Mouse (Mus musculus): ENCODE results near the gene Vmn1r232. TPM values are rescaled to one million over a fixed set of nuclear protein-coding genes. Genes with fewer than 3 reads are reported as not detected.

Vmn1r232 gene
- not detected in 2 replicates for polyA plus RNA-seq (2012; ENCODE audit: insufficient read depth, insufficient read length, low replicate concordance, missing spikeins)

DNA sequence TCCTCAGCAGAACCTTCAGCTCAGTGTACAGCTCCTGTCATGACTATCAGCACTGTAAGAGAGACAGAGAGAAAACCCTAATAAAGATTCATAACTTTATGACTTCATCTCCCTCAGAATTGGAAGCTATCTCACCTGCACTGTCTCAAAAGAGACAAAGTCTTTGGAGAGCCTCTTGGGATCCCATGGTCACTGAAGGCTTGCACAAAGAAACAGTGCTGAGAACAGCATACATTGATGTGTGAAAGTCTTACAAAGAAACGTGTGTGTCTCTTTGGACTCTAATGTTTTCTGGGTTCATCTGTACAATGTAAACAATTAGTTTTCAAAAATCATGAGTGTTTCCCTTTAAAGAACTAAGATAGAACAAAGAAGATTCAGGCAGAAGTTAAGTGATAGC is at the start of gene Vmn1r232:
TSS of gene Vmn1r232 (minus strand) at position 101 of the 400 bp plus-strand sequence.
- 41% methylated on average over 1 of the region's 1 CpGs for WGBS
- TF ChIP-seq CTCF (IDR thresholded peaks at IDR 0.05; ENCODE audit: insufficient read depth, low read depth, low read length) (no peak), POLR2A (IDR thresholded peaks at IDR 0.05; ENCODE audit: insufficient read depth, low read depth, low read length) (no peak)
- no peak within 1 kb of the TSS for H3K27ac ChIP-seq (ENCODE audit: insufficient read depth, low read depth, low read length)
- H3K4me1 ChIP-seq (ENCODE audit: control insufficient read depth, insufficient read depth, low read length): no peaks in the 10 kb centered on the region
- H3K4me3 ChIP-seq (ENCODE audit: insufficient read depth, low read depth, low read length): no peak within 1 kb of the TSS

- Histone ChIP-seq H3K4me3 (ENCODE audit: insufficient read depth, low read depth, low read length) (no peak overlapping the region), H3K27ac (ENCODE audit: insufficient read depth, low read depth, low read length) (no peak overlapping the region), H3K4me1 (ENCODE audit: control insufficient read depth, insufficient read depth, low read length) (no peaks in the 10 kb centered on the region)
- TF ChIP-seq POLR2A (IDR thresholded peaks at IDR 0.05; ENCODE audit: insufficient read depth, low read depth, low read length) (no peak), CTCF (IDR thresholded peaks at IDR 0.05; ENCODE audit: insufficient read depth, low read depth, low read length) (no peak)
These were observed 47.2 kb upstream of the Vmn1r232 start for GRCm38 (mm10) chr17:20966681-20967080.

GRCm38 (mm10) chr17:20965421-20965820 is 45.9 kb upstream of the Vmn1r232 start:
- no peak for TF ChIP-seq CTCF (IDR thresholded peaks at IDR 0.05; ENCODE audit: insufficient read depth, low read depth, low read length)
- no peak for TF ChIP-seq POLR2A (IDR thresholded peaks at IDR 0.05; ENCODE audit: insufficient read depth, low read depth, low read length)
- Histone ChIP-seq H3K4me1 (ENCODE audit: control insufficient read depth, insufficient read depth, low read length) (no peaks in the 10 kb centered on the region), H3K4me3 (ENCODE audit: insufficient read depth, low read depth, low read length) (no peak overlapping the region), H3K27ac (ENCODE audit: insufficient read depth, low read depth, low read length) (no peak overlapping the region)
- 89% methylated on average over 4 of the region's 4 CpGs for WGBS

DNA sequence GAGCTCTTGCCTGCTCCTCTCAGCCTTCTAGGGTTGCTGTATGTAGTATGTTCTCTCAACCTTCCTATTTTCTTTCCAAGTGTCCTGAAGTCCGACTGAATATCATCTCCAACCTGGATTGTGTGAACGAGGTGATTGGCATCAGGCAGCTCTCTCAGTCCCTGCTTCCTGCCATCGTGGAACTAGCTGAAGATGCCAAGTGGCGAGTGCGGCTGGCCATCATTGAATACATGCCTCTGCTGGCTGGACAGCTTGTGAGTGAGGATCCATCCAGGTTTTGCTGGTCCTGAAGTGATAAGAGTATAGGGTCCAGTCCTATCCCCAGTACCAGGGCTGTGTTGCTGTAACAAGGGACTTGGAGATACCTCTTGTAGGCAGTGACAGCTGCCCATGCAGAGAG is 40.9 kb upstream of the Vmn1r232 start:
- H3K4me1 ChIP-seq (ENCODE audit: control insufficient read depth, insufficient read depth, low read length): no peaks in the 10 kb centered on the region
- TF ChIP-seq CTCF (IDR thresholded peaks at IDR 0.05; ENCODE audit: insufficient read depth, low read depth, low read length) (no peak), POLR2A (IDR thresholded peaks at IDR 0.05; ENCODE audit: insufficient read depth, low read depth, low read length) (no peak)
- no peak overlapping the region for H3K27ac ChIP-seq (ENCODE audit: insufficient read depth, low read depth, low read length)
- no peak overlapping the region for H3K4me3 ChIP-seq (ENCODE audit: insufficient read depth, low read depth, low read length)
- 93% methylated on average over 5 of the region's 5 CpGs for WGBS

DNA sequence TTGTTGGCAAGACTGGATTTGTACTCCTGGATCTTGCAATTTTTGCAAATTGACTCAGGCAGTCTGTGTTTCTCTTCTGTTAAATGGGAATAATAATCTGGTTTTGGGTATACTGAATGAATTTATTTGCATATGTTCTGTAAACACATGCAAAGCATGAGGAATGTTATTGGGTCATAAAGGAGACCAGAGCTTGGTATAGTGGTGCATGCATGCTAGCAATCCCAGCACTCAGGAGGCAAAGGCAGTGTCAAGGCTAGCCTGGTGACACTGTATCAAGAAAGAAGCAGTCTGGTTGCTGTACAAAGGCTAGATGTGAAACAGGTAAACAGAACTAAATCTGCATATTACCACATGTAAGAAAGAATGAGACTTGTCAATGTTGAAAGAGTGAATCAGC is 27.1 kb upstream of the Vmn1r232 start:
- Histone ChIP-seq H3K4me3 (ENCODE audit: insufficient read depth, low read depth, low read length) (no peak overlapping the region), H3K27ac (ENCODE audit: insufficient read depth, low read depth, low read length) (no peak overlapping the region), H3K4me1 (ENCODE audit: control insufficient read depth, insufficient read depth, low read length) (no peaks in the 10 kb centered on the region)
- no peak for TF ChIP-seq CTCF (IDR thresholded peaks at IDR 0.05; ENCODE audit: insufficient read depth, low read depth, low read length)
- TF ChIP-seq POLR2A (IDR thresholded peaks at IDR 0.05; ENCODE audit: insufficient read depth, low read depth, low read length): no peak

DNA sequence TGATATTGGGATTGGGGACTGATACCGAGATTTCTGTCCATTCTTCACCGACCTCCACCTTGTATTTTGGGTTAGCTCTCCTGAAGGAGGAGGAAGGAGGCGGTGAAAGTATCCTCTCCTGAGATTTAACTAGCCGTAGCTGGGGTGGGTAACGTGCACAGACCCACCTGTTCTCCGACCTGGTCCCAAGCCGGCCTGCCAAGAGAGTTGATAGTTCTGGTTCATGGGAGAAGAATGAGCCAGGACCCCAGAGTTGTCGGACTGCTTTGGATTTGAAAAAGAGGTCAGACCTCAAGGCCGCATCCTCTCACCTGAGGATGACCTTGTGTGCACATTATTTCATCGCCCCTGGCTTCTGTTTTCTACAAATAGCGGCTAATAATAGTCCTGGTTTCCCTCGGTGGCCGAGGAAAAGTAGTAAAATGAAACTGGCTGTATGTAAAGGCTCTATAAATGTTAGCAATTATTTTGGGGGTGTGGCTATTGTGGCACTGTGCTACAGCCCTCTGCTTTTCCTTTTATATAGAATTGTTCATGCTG is 26.6 kb upstream of the Vmn1r232 start:
- Histone ChIP-seq H3K4me1 (ENCODE audit: control insufficient read depth, insufficient read depth, low read length) (no peaks in the 10 kb centered on the region), H3K27ac (ENCODE audit: insufficient read depth, low read depth, low read length) (peak overlapping the region; percentile 99), H3K4me3 (ENCODE audit: insufficient read depth, low read depth, low read length) (peak overlapping the region; percentile 92)
- whole genome bisulfite sequencing: 0% methylated on average over 13 of the region's 13 CpGs
- TF ChIP-seq POLR2A (IDR thresholded peaks at IDR 0.05; ENCODE audit: insufficient read depth, low read depth, low read length) (no peak), CTCF (IDR thresholded peaks at IDR 0.05; ENCODE audit: insufficient read depth, low read depth, low read length) (no peak)

DNA sequence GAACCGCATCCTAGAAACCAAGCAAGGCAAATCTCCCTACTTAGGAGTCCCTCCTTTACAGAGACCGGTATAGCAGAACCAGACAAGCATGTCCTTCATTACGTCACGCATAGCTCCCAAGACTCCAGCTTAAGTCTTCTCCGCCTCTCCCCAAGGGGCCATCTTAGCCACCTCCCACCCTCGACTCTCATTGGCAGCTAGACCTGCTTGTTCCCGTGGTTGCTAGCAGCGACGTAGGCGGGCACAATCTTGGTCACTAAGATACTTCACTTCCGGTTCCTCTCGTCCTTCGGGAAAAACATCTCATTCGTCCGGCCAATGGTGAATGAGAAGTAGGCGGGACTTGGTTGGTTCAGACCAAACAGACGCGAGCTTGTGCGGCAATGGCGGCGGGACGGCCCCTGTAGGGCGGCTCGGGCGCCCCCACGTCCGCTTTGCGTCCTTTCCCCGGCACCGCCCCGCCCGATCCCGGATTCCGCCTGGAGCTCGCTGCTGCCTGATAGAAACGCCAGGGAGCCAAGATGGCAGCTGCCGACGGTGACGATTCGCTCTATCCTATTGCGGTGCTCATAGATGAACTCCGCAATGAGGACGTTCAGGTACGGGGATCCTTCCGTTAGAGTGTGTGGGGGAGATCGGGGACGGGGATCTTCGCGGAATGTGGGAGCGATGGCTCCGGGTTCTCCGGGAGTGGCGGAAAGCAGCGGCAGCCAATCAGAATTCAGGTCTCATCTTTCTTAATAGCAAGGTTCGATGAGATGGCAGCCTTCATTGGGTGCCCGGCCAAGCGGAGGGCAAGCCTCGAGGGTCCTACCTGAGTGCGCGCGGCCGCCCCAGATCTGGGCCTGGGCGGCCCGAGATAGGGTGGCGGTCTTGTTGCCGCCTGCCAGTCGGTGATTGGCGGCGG is 25.7 kb upstream of the Vmn1r232 start, which contains the start of gene Ppp2r1a:
TSS of gene Ppp2r1a (plus strand) at position 327 of the 907 bp plus-strand sequence.
- WGBS: under 1% methylated on average over 69 of the region's 69 CpGs
- H3K4me3 ChIP-seq (ENCODE audit: insufficient read depth, low read depth, low read length): peak within 1 kb of the TSS; percentile 92
- no peaks in the 10 kb centered on the region for H3K4me1 ChIP-seq (ENCODE audit: control insufficient read depth, insufficient read depth, low read length)
- TF ChIP-seq POLR2A (IDR thresholded peaks at IDR 0.05; ENCODE audit: insufficient read depth, low read depth, low read length) (no peak; the same call in 1 of the 2 replicates), CTCF (IDR thresholded peaks at IDR 0.05; ENCODE audit: insufficient read depth, low read depth, low read length) (no peak)
- H3K27ac ChIP-seq (ENCODE audit: insufficient read depth, low read depth, low read length): peak within 1 kb of the TSS; percentile 99

DNA sequence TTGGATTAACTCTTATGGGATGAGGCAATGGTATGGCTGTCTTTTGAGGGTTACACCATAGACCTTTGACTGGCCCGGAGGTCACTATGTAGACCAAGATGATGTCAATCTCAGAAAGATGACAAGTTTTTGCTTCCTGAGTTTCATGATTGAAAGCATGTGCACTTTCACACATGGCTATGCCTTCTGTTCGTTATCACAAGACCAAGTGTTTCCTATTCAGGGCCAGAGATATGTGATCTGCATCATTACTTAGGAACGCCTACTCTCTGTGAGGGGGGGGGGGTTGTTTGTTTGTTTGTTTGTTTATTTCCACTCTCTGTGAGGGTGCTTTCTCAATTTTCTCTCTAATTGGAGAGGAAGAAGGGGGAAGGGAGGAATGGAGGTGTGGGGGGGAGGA is 24.7 kb upstream of the Vmn1r232 start:
- Histone ChIP-seq H3K4me1 (ENCODE audit: control insufficient read depth, insufficient read depth, low read length) (no peaks in the 10 kb centered on the region), H3K27ac (ENCODE audit: insufficient read depth, low read depth, low read length) (peak overlapping the region; percentile 91), H3K4me3 (ENCODE audit: insufficient read depth, low read depth, low read length) (peak overlapping the region; percentile 51)
- 31% methylated on average over 3 of the region's 3 CpGs for WGBS
- TF ChIP-seq POLR2A (IDR thresholded peaks at IDR 0.05; ENCODE audit: insufficient read depth, low read depth, low read length) (no peak), CTCF (IDR thresholded peaks at IDR 0.05; ENCODE audit: insufficient read depth, low read depth, low read length) (no peak)

DNA sequence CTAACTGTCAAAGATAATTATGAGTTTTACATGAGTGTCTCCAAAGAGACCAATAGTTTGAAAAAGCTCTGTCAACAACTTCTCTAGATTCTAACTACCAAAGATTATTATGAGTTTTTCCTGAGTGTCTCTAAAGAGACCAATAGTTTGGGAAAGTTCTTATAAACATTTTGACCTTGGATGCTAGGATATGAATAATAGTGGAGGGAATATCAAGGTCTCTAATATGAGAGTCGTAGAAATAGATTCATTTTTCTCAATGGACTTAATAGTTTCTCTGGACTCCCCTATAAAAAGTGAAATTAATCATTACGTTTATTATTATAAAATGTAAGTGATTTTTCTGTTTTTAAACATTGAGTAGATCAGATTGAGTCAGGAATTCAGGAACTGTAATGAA is 14.5 kb downstream of the Vmn1r232 start, which contains the start of gene Vmn1r231:
TSS of gene Vmn1r231 (minus strand) at position 101 of the 400 bp plus-strand sequence.
- 60% methylated on average over 2 of the region's 2 CpGs for WGBS
- no peak for TF ChIP-seq POLR2A (IDR thresholded peaks at IDR 0.05; ENCODE audit: insufficient read depth, low read depth, low read length)
- TF ChIP-seq CTCF (IDR thresholded peaks at IDR 0.05; ENCODE audit: insufficient read depth, low read depth, low read length): no peak
- Histone ChIP-seq H3K4me1 (ENCODE audit: control insufficient read depth, insufficient read depth, low read length) (no peaks in the 10 kb centered on the region), H3K27ac (ENCODE audit: insufficient read depth, low read depth, low read length) (no peak within 1 kb of the TSS), H3K4me3 (ENCODE audit: insufficient read depth, low read depth, low read length) (no peak within 1 kb of the TSS)

Other genes starting within 250 kb of the Vmn1r232 start
- not detected in 2 replicates for gene Vmn1r226, start 236.9 kb downstream of the Vmn1r232 start, polyA plus RNA-seq (2012; ENCODE audit: insufficient read depth, insufficient read length, low replicate concordance, missing spikeins)
- gene Vmn1r227, start 189.9 kb downstream of the Vmn1r232 start, polyA plus RNA-seq (2012; ENCODE audit: insufficient read depth, insufficient read length, low replicate concordance, missing spikeins): not detected in 2 replicates
- not detected in 2 replicates for gene Vmn1r228, start 133.6 kb downstream of the Vmn1r232 start, polyA plus RNA-seq (2012; ENCODE audit: insufficient read depth, insufficient read length, low replicate concordance, missing spikeins)
- gene Vmn1r229, start 108.2 kb downstream of the Vmn1r232 start, polyA plus RNA-seq (2012; ENCODE audit: insufficient read depth, insufficient read length, low replicate concordance, missing spikeins): not detected in 2 replicates
- not detected in 2 replicates for gene Vmn1r230, start 79.3 kb downstream of the Vmn1r232 start, polyA plus RNA-seq (2012; ENCODE audit: insufficient read depth, insufficient read length, low replicate concordance, missing spikeins)
- gene Vmn1r231, start 14.6 kb downstream of the Vmn1r232 start, polyA plus RNA-seq (2012; ENCODE audit: insufficient read depth, insufficient read length, low replicate concordance, missing spikeins): not detected in 2 replicates
- gene Ppp2r1a, start 25.6 kb upstream of the Vmn1r232 start, polyA plus RNA-seq (2012; ENCODE audit: insufficient read depth, insufficient read length, low replicate concordance, missing spikeins): 169 and 643 TPM in 2 replicates
- not detected in 2 replicates for gene Vmn1r233, start 76.8 kb upstream of the Vmn1r232 start, polyA plus RNA-seq (2012; ENCODE audit: insufficient read depth, insufficient read length, low replicate concordance, missing spikeins)
- not detected in 2 replicates for gene Zfp160, start 89.2 kb upstream of the Vmn1r232 start, polyA plus RNA-seq (2012; ENCODE audit: insufficient read depth, insufficient read length, low replicate concordance, missing spikeins)